Mouse (Mus musculus): ENCODE measurements around the gene Gna15.

DNA sequence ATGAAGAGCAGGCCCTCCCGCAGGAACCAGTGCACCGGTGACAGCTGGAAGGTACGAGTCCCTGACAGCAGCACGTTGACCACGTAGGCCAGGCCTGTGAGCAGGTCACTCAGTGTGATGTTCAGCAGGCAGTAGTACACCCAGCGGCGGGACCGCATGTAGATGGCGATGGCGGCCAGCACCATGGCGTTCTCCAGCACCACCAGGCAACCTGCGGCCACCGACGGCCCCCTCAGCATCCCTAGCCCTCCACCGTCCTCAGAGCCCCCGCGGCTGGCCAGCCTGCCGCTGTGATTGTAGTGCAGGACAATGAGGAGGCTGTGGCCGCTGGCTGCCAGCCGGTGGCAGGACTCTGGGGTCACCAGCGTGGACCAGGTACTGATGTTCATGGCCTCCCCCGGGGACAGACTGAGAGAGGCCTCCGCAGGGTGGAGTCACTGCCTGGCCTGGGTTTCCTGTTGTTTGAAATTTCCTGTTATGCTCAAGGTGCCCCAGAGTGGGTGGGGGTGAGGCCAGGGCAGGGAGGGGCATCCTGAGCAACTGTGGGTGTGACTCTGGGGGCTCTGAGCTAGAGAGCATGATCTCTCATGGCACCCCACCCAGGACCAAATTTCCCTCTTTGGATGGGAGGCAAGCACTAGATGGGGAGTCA is 24.6 kb downstream of the Gna15 start:
- TF ChIP-seq MAX (IDR thresholded peaks at IDR 0.05; ENCODE audit: low read depth) = no peak
- no peak for TF ChIP-seq POLR2A (IDR thresholded peaks at IDR 0.05; ENCODE audit: insufficient read length, low read depth)
- TF ChIP-seq POLR2AphosphoS2 (IDR thresholded peaks at IDR 0.05; ENCODE audit: insufficient read length, low read depth) = no peak
- TF ChIP-seq USF1 (IDR thresholded peaks at IDR 0.05; ENCODE audit: low read depth) = no peak
- no peak for TF ChIP-seq REST (IDR thresholded peaks at IDR 0.05; ENCODE audit: insufficient read depth, insufficient read length)
- no peak for TF ChIP-seq SRF (IDR thresholded peaks at IDR 0.05; ENCODE audit: control insufficient read depth, insufficient read length, low read depth)
- no peak for TF ChIP-seq E2F4 (IDR thresholded peaks at IDR 0.05; ENCODE audit: insufficient read depth)
- no peak for TF ChIP-seq MYOG (IDR thresholded peaks at IDR 0.05; ENCODE audit: control insufficient read depth in 1 of 3, insufficient read depth in 1 of 3, insufficient read length in 2 of 3, low read depth in 2 of 3)
- no peak for TF ChIP-seq TCF12 (IDR thresholded peaks at IDR 0.05; ENCODE audit: insufficient read depth, poor library complexity, severe bottlenecking)

Data from myocyte (in vitro differentiated cells).